Mouse (Mus musculus): ENCODE measurements around the gene Cemip2.

GRCm38 (mm10) chr19:21890699-21891098 lies 112.6 kb downstream of the Cemip2 start:
- TF ChIP-seq CTCF (IDR thresholded peaks at IDR 0.05; ENCODE audit: control insufficient read depth, insufficient read depth, insufficient read length): no peak
- no peak for TF ChIP-seq MAX (IDR thresholded peaks at IDR 0.05)
- TF ChIP-seq USF1 (IDR thresholded peaks at IDR 0.05; ENCODE audit: low read depth): no peak
- no peak for TF ChIP-seq MYOG (IDR thresholded peaks at IDR 0.05; ENCODE audit: control insufficient read depth, extremely low read depth, insufficient read length)
- no peak for TF ChIP-seq CEBPB (IDR thresholded peaks at IDR 0.05; ENCODE audit: low read depth)
- TF ChIP-seq MYOD1 (IDR thresholded peaks at IDR 0.05; ENCODE audit: control insufficient read depth, insufficient read length, low read depth): no peak
- no peak for TF ChIP-seq FOSL1 (IDR thresholded peaks at IDR 0.05; ENCODE audit: insufficient read depth, low read length, poor library complexity, severe bottlenecking)
